Mouse (Mus musculus): ENCODE measurements around the gene Caln1. TPM values are rescaled to one million over a fixed set of nuclear protein-coding genes. Genes with fewer than 3 reads are reported as not detected.

The Caln1 gene
- total RNA-seq, 2 experiments from 2014 or later = not detected

DNA sequence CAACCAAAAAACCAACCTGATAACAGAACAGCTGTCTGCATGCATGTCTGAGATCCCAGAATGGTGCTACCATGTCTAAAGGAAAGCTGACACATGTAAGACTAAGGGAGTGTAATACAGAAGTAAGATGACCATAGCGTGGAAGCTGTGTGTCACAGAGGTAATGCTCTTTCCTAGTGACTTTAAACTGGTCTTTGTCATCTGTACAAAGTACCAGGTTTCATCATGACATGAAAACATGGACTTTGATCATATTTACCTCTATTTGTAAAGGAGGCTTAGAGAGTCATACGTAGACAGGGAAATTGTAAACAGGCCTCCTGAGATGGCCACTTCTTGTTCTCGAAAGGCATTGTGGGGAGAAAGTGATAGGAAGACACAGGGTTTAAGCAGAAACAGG, 489.5 kb downstream of the Caln1 start:
- ATAC-seq (replicated peaks; ENCODE audit: low FRiP score, poor library complexity, severe bottlenecking) = no peak

DNA sequence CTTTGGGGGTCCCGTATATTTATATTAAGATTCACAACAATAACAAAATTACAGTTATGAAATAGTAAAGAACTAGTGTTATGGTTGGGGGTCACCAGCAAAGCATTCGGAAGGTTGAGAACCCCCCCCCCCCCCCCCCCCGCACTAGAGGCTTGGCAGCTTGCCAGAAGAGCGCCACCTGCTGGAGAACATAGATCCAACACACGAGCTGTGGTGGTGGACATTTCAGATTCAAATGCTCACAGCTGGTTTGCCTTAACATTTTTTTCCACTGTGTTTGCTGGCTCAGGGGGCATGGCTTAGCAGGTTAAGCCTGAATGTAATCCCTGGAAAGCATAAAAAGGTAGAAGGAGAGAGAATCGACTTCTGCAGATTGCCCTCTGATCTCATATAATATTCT, 490.5 kb downstream of the Caln1 start:
- ATAC-seq (replicated peaks; ENCODE audit: low FRiP score, poor library complexity, severe bottlenecking) = no peak

DNA sequence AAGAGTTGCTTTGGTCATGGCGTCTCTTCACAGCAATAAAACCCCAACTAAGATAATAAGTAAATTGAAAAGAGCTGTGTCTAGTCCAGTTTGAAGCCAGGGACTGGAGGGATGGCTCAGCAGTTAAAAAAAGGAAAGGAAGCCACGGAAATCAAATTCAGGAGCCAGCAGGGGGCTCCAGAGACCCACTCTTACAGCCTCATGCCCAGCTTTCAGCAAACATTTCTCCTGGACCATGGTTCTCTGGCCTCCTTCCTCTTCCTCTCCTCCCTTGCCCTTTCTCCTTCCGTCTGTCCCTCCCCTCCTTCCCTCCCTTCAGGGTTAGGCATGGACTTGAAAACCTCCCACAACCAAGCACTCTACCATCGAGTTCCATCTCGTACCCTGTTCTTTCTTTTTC, 493.0 kb downstream of the Caln1 start:
- ATAC-seq (replicated peaks; ENCODE audit: low FRiP score, poor library complexity, severe bottlenecking) = no peak

DNA sequence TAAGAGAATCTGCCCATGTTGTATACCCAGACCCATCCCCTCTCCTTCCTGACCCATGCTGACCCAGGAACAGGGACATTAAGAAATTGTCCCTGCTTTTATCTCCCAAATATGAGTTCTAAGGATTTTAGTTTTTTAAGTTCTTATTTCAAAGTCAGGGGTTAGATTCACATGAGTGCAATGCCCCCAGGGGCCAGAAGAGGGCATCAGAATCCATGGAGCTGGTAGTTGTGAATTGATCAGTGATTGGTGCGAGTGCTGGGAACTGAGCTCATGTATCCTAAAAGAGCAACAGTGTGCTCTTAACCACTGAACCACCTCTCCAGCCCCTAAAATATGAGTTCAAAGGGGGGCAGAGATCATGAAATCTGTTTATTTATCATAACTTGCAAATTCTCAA, 500.6 kb downstream of the Caln1 start:
- no peak for ATAC-seq (replicated peaks; ENCODE audit: low FRiP score, poor library complexity, severe bottlenecking)

DNA sequence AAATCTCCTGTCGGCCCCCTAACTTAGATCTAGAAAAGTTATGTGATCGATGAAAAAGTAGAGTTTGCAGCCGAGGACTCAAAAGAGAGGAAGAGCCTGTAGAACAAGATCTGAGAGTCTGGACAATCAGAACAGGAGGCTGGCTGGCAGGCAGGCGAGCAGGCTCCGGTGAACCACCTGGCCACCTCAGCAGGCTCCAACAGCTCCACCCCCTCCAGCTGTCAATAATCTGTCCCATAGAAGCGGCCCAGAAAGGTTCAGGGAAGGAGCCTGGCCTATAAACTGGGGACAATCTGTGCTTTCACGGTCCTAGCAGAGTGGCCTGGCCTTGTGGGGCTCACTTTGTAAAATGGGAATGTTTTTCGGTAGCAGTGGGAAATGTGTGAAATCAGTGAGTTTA, 501.8 kb downstream of the Caln1 start:
- no peak for ATAC-seq (replicated peaks; ENCODE audit: low FRiP score, poor library complexity, severe bottlenecking)

DNA sequence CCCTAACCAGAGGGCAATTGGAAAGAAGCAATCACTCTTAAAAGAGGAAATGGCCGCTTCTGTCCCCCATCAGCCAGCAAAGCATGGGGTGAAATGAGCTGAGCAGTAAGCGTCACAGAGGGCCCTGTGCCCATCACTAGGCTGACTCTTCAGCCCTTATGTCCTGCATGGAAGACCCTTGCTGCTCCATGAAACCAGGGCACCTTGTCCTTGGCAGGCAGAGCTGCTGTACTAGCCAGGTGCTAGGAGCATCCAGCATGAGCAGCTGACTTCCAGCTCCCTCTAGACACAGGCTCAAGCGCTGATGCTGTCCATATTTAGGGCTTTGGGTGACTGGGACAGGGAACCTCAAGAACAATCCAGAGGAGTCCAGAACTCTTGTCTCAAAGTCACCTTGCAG, 506.1 kb downstream of the Caln1 start:
- no peak for ATAC-seq (replicated peaks; ENCODE audit: low FRiP score, poor library complexity, severe bottlenecking)

DNA sequence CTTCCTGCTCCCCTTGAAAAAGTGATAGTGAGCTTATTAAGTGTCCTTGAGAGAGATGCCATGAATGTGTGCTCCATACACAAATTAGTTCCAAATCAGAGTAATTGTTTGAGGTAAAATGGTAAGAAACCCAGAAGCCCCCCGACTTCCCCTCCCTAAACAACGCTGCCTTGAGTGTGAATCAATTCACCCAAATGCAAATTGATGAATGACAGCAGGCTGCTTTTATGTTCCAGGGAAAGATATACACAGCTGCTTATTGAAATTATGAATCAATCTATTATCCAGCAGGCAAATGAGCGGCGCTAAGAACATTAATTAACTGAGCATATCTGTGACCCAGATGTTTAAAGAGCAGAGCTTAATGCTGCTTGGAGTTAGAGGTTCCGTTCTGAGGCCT, 511.1 kb downstream of the Caln1 start:
- no peak for ATAC-seq (replicated peaks; ENCODE audit: low FRiP score, poor library complexity, severe bottlenecking)

DNA sequence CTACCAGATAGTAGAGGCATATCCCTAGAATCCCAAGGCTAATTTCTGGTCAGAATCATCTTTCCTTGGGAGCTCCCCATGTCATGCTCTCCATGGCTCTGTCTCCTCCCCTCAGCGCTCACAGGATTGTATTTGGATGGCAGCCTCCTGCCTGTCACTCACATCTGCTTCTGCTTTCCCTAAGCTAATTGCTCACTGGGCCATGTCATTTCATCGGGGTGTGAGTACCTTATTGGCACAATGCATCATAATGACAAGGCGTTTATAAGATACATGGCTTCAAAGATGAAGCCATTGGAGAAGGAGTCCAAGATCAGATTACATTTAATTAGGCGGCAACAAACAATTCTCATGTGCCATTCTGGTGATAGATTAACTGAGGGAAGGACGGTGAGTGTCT, 522.5 kb downstream of the Caln1 start:
- ATAC-seq (replicated peaks; ENCODE audit: low FRiP score, poor library complexity, severe bottlenecking) = no peak

DNA sequence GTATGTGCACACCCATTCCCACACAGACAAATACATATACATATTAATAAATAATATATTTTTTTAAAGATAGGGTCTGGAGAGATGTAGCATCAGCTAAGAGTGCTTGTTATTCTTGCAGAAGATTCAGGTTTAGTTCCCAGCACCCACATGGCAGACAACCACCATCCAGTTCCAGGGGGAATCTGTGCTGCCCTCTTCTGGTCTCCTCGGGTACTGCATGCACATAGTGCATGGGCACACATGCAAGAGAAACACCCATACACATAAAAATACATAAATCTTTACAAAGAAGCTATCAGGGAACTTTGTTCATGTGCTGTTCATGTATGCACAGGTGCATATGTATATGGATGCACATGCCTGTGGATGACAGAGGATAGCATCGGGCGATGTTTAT, 526.7 kb downstream of the Caln1 start:
- ATAC-seq (replicated peaks; ENCODE audit: low FRiP score, poor library complexity, severe bottlenecking) = no peak

Other genes with a start within 250 kb of the Caln1 start
- 0.96 and 2.3 TPM in 2 replicates for gene Kctd7, start 224.6 kb upstream of the Caln1 start, total RNA-seq (2015; ENCODE audit: low replicate concordance)
- 1.3 and 2.0 TPM in 2 replicates for gene Kctd7, start 224.6 kb upstream of the Caln1 start, total RNA-seq (2017; ENCODE audit: low replicate concordance)
- gene Rabgef1, start 197.7 kb upstream of the Caln1 start, total RNA-seq (2015; ENCODE audit: low replicate concordance) = 15.7 and 43.2 TPM in 2 replicates
- 40.7 and 47.1 TPM in 2 replicates for gene Rabgef1, start 197.7 kb upstream of the Caln1 start, total RNA-seq (2017; ENCODE audit: low replicate concordance)
- gene Tmem248, start 152.4 kb upstream of the Caln1 start, total RNA-seq (2015; ENCODE audit: low replicate concordance) = 11.1 and 21.5 TPM in 2 replicates
- gene Tmem248, start 152.4 kb upstream of the Caln1 start, total RNA-seq (2017; ENCODE audit: low replicate concordance) = 16.0 and 24.9 TPM in 2 replicates
- gene Sbds, start 113.9 kb upstream of the Caln1 start, total RNA-seq (2015; ENCODE audit: low replicate concordance) = 16.7 and 22.1 TPM in 2 replicates
- gene Sbds, start 113.9 kb upstream of the Caln1 start, total RNA-seq (2017; ENCODE audit: low replicate concordance) = 46.2 and 73.7 TPM in 2 replicates
- 2.9 and 5.6 TPM in 2 replicates for gene Tyw1, start 113.8 kb upstream of the Caln1 start, total RNA-seq (2015; ENCODE audit: low replicate concordance)
- 9.2 and 9.8 TPM in 2 replicates for gene Tyw1, start 113.8 kb upstream of the Caln1 start, total RNA-seq (2017; ENCODE audit: low replicate concordance)
- gene A330070K13Rik, start 15.2 kb downstream of the Caln1 start, total RNA-seq (2015; ENCODE audit: low replicate concordance) = not detected in 2 replicates
- gene A330070K13Rik, start 15.2 kb downstream of the Caln1 start, total RNA-seq (2017; ENCODE audit: low replicate concordance) = not detected in 2 replicates